Mouse (Mus musculus): ENCODE measurements at regions not wholly inside any gene's neighbourhood (a gene's known extent, or its start where the extent isn't known, plus 50 kb on each side); places are given as distances from the start of the nearest gene placed in this dataset.

DNA sequence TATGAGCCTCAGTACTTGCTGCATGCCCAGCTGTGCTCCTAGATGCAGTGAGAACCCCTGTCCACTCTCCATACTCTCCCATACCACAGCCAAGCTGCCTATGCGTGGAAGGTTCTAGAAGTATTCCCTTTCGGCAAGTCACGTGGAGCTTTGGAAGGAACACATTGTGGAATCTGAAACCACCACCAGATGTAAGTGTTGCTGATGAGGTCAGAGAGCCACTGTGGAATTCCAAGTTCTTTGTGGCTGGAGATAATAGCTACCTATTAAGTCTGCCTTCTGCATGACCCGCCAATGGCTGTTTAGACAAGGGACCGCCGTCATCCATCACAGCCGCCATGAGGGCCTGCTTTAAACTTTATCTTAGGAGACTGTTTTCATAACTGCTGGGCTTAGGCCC lies 84.7 kb upstream of the Errfi1 start:
- no peak for DNase-seq

DNA sequence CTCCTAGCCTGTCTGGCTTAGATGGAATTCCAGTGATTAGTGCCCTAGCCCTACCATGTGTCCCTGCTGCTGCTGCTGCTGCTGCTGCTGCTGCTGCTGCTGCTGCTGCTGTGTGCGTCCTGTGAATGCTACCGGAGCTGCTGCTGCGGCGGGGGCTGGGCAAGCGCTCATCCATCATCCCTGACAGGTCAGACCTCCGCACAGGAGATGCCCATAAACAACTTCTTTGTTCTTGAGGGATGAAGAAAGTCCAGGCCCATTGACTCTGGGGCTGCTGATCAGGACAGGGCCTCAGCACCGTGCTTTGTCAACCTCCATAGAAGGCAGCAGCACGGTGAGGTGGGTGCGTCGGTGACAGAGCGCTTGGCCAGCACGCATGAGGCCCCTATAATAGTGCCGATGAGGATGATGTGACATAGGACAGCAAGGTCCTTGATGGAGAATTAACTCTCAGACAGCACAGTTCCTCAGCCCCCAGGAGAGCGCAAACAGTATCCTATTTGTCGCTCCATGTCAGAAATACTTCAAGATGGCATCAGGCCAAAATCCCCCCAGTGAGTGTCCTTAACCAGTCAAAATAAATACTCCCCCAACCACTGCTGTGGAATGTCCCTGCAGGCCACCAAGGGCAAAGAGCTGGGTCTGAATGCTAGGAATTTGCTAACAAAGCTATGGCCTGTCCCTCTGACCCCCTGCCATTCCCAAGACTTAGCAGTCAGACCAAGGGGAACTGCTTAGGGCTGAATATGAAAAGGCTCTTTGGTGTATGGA lies 95.1 kb upstream of the Errfi1 start:
- DNase-seq, result peak; percentile 33

DNA sequence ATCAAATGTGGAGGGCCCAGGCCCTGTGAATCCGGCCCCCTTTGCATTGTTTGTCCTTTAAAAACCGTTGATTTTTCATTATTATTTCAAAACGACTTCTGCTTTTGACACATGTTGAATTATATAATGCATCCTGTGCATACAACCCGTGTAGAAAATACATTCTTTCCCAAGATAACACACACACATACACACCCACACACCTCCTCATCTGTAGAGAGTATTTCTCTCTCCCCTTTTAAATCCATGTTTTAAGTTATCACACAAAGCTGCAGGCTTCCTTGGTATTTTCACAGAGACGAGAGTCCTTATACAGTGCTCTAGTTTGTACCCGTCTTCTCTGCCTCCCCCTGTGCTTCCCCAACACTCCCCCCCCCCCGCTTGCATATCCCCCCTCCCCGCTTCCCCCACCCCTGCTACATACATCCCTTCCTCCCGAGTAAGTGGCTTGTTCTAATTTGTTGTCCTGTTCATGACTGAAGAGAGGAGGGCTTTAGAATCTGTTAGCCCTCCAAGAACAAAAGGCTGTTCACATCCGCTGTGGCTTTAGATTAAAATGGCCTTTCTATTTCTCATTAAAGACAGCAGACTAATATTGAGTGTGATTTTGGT lies 95.8 kb upstream of the Errfi1 start:
- DNase-seq, result no peak

GRCm38 (mm10) chr4:150757291-150757741 lies 96.4 kb upstream of the Errfi1 start:
- no peak for DNase-seq

DNA sequence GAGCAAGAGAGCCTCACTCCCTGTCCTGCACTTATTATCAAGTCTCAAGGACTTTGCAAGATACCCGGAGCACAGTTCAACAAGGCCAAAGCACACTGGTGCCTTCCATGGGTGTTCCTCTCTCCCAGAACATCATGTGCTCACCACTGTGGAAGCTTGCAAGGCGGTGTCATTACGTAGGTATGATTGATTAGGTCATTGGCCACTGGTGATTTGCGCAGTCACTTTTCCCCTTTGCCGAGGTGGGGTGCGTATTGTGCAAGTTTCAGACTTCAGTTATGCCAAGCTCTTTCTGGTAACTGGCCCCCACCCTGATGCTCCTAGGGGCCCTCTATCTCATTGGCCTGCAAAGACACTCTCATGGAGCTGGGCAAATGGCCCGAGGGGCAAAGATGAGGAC lies 98.3 kb upstream of the Errfi1 start:
- no peak for DNase-seq

DNA sequence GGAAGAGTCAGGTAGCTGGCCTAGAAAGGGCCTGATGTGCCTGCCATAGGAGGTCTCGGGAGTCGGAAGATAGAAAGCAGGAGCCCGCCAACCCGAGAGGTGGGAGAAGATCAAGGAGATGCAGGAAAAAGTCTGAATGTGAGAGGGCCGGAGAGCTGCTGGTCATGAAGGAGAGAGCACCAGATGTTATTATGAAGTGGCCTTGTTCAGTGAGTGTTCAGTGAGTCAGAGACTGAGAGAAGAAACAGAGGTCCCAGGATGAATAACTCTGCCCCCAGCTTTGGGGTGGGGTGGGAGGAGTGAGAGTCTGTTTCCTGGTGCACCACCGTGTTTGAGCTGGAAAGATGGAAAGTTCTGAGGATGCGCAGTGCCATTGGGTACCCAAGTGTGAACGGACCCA lies 100.2 kb upstream of the Slc45a1 start:
- DNase-seq, result no peak

DNA sequence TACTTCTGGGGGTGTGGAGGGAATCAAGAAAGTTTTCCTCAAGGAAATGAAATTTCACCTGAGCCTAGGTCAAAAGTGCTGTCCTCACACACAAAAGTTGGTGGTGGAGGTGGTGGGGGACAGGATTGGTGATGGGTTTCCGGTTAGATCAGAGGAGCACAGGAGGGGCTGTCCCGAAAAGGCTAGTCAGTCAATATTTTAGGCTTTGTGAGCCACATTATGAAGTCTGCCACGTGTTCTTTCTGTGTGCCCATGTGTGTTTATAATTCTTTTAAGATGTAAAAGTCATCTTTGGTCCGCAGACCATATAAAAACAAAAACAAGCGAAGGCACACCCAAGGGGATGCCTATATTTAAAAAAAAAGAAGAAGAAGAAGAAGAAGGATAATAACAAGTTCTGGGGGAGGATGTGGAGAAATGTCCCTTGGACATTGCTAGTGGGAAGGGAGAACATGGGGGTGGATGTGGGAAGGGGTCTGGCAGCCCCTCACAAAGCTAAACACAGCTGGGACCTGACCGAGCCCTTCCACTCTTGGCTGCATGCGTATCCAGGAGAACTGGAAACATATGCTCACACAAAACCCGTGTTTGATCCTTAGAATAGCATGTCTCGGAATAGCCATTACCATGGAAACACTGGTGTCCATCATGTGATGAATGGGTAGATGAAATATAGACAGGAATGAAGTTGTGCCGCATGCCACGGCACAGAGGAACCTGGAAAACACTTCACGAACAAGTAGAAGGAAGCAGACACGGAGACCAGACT lies 98.7 kb upstream of the Slc45a1 start:
- no peak for DNase-seq

DNA sequence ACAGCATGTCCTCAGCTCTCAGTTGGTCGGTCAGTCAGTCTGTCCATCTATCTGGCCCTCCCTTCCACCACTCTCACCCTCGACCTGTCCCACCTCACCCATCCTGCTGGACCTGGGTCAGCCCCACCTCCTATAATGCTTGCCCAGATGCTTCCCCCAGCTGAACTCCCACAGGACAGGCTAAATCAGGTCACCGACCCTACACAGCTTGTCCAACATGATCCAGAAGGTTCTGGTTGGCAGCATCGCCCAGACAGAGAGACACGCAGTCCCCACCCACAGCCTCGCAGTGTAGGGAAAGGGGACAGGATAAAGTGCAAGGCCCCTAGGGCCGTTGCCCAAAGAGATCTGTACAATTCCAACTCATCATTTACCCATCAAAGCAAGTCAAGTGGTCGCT lies 97.1 kb upstream of the Slc45a1 start:
- no peak for DNase-seq

GRCm38 (mm10) chr4:150748099-150749000 lies 96.4 kb upstream of the Slc45a1 start:
- no peak for DNase-seq

DNA sequence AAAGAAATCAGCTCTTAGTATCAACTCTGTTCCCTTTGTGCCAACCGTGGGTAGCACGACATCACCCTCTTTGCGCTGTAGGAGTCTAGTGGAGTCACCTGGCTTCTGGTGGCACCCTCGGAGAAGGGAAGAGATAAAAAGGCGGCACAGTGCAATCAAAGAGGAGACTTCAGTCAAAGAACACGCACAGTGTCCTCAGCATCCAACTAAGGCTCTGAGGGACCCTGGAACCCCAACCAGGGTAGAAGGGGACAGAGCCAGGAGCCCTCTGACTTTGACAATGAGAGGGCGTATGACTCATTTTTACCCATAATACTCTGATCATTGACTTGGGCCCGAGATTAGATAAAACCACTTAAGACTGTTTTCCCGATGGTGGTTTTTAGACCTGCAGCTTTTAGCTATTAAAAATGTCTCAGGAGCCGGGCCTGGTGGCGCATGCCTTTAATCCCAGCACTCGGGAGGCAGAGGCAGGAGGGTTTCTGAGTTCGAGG lies 94.5 kb upstream of the Slc45a1 start:
- DNase-seq, result no peak

DNA sequence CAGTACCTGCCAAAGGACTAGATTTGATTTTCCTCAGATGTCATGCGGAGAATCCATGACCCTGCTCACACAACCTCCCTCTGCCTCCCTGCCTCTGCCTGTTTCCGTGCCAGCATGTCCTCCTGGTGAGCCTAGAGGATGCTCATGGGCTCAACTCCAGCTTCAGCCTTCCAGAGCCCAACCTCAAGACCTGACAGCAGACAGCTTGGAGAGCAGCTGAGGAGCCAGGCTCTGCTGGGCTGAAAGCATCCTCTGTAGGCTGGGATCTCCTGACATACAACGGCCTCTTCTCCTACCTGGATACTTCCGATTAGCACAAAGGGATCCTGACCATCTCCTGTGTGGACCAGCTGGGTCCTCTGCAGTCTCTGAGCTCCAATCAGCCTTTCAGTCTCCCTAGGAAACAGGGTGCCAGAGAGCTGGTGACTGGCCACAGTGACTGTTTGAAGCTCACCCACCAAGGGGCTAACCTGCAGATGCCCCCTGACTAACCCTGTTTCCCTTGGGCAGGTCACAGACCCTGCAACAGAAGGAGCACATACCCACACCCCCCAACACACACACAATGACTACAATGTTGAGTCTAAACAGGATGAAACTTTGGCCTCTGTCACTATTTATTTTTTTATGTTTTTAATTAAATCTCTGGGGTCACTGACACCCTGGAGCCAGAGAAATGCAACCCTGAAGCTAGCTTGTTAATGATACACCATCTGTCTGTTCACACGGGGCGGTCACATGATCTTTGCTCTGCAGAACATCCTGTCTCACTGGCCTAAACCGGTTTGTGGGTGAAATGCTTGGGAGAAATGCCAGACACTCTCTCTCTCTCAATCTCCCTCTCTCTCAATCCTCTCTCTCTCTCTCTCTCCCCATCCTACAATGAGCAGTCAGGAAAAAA lies 93.8 kb upstream of the Slc45a1 start:
- peak; percentile 54 for DNase-seq

GRCm38 (mm10) chr4:150743508-150743907 lies 91.5 kb upstream of the Slc45a1 start:
- DNase-seq, result no peak

DNA sequence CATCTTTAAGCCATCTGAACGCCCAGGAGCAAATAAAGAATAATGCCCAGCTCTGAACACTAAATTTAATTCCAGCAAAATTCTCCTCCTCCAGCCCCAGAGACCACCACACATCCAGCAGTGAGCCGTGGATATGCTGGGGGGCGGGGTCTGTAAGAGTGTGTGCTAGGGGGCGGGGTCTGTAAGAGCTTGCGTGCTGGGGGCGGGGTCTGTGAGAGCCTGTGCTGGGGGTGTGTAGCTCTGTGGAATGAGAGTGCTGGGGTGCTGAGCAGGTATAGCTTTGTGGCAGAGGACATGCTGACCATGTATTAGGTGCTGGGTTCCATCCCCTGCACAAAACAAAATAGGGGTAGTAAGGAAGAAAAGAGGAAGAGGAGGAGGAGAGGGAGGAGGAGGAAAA lies 91.1 kb upstream of the Slc45a1 start:
- DNase-seq, result peak; percentile 48

DNA sequence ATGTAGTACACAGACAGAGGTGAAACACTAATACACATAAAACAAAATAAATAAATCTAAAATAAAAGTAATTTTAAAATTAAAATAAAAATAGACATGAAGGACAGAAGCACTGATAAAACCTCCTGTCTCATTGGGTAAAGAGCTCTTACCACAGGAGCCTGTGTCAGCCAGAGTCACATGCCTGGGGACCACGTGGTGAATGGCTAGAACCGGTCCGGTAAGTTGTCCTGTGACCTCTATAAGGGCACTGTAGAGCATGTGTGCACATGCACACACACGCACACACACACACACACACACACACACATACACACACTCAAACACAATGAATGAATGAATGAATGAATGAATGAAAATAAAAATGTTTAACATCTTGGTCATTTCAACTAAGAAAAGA lies 89.8 kb upstream of the Slc45a1 start:
- DNase-seq, result no peak

- no peak for DNase-seq
These were observed 88.2 kb upstream of the Slc45a1 start for GRCm38 (mm10) chr4:150740167-150740566.

DNA sequence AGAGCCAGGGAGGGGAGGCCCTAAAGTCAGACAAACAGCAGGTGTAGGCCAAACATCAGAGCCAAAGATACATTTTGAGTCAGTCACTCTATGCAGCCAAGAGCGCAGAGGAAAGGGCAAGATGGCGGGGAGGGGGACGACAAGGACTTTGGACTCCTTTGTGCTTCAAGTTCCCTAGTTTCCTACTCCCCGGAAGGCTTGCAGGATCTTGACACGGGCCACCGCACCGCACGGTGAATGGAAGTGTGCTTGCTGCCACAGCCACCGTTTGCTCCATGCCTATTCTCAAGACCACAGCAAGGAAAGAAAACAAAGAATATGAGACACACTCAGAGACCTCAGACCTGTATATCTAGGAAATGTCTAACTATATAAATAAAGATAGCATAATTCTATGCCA lies 86.8 kb upstream of the Slc45a1 start:
- DNase-seq, result no peak

DNA sequence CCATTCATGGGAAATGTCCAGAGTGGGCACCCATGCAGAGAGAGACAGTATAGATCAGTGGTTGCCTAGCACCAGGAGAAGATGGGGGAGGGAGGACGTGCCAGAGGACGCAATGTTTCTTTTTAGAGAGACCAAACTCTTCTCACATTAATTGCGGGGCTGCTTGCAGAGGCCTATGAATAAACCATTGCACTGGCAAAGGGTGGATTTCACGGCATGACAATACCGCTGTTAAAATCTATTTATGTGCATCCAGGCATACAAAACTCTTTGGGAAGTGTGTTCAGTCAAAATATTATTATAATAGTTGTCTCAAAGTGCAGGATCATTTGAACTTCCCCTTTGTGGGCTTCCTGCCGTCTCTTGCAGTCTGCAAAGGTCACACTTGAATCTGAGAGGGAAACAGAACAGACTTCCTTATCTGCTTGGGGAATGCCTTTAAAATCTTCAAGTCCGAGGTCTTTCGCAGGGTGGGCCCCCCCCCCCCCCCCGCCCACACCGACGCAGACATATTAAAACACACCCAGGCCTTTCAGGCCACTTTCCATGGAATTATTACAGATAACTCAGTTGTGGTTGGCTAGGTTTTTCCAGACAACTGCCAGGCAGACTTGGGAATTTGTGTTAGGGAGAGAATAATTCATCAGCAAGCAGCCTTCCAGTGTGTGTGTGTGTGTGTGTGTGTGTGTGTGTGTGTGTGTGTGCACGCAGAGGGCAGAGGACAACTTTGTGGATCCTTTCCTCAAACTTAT lies 78.3 kb upstream of the Slc45a1 start:
- DNase-seq, result peak; percentile 32

GRCm38 (mm10) chr4:150726539-150726938 lies 74.6 kb upstream of the Slc45a1 start:
- no peak for DNase-seq

DNA sequence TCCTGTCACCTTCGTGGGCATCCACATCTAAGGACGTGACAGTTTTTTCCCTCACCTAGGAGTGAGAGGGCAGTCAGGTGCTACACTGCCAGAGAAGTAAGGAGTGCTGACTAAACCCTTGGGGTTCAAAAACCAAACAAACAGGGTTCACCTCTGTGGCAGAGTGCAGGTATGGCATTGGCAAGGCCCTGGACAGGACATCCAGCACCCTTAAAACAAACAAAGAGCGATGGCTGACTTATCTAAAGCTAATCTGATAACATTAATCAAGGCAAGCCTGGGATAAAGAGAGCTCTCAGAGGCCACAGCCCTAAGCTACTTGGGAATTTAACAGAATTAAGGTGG lies 74.1 kb upstream of the Slc45a1 start:
- no peak for DNase-seq

GRCm38 (mm10) chr4:150725443-150726135 lies 73.6 kb upstream of the Slc45a1 start:
- no peak for DNase-seq

All from liver (tissue).